Mouse (Mus musculus) embryonic facial prominence, embryonic 13.5 days (tissue): ENCODE measurements around the gene Appl1. TPM values are rescaled to one million over a fixed set of nuclear protein-coding genes. Genes with fewer than 3 reads are reported as not detected.

Source experiments
- ATAC-seq: fragments of 200-750 bp; cut with Nextera tagmentation; 2 replicates; pipeline ENCODE4 v1.8.0; 2017; ENCODE audit warnings: low read depth; ENCODE audit not compliant: insufficient number of reproducible peaks, insufficient read depth, low FRiP score, low TSS enrichment
- H3K27ac ChIP-seq: fragments of 300-500 bp; sonication (generic); 2 replicates; pipeline ENCODE4 v1.5.1; 2015; ENCODE audit warnings: moderate library complexity, mild to moderate bottlenecking, inconsistent platforms
- H3K27me3 ChIP-seq: fragments of 300-500 bp; sonication (generic); 2 replicates; pipeline ENCODE4 v1.6.1; 2015; ENCODE audit warnings: mild to moderate bottlenecking, inconsistent platforms
- H3K36me3 ChIP-seq: fragments of 300-500 bp; sonication (generic); 2 replicates; pipeline ENCODE4 v1.6.1; 2015; ENCODE audit warnings: mild to moderate bottlenecking, inconsistent platforms
- H3K4me1 ChIP-seq: fragments of 300-500 bp; sonication (generic); 2 replicates; pipeline ENCODE4 v1.6.1; 2015; ENCODE audit warnings: inconsistent platforms
- H3K4me2 ChIP-seq: fragments of 300-500 bp; sonication (generic); 2 replicates; pipeline ENCODE4 v1.6.1; 2015; ENCODE audit warnings: moderate library complexity, mild to moderate bottlenecking, inconsistent platforms
- H3K4me3 ChIP-seq: fragments of 300-500 bp; sonication (generic); 2 replicates; pipeline ENCODE4 v1.5.1; 2015; ENCODE audit warnings: mild to moderate bottlenecking, inconsistent platforms
- H3K9ac ChIP-seq: fragments of 300-500 bp; sonication (generic); 2 replicates; pipeline ENCODE4 v1.6.1; 2015; ENCODE audit warnings: mild to moderate bottlenecking, inconsistent platforms
- H3K9me3 ChIP-seq: fragments of 300-500 bp; sonication (generic); 2 replicates; pipeline ENCODE4 v1.6.1; 2016; ENCODE audit warnings: inconsistent platforms
- WGBS: fragments of 180-500 bp; shearing (Covaris S2); methylation state at CpG from one replicate; pipeline ENCODE4 v1.1.7; 2015; ENCODE audit warnings: mixed read lengths; 5-methylcytosine and 5-hydroxymethylcytosine counted together
- polyA plus RNA-seq: library from polyadenylated mRNA; unstranded; fragments of >200 nt; fragmentation: Nextera tagmentation; extraction: Ambion mirVana; gene quantifications from 2 replicates; pipeline ENCODE4 v1.2.1, GENCODE M21; 2015

Gene Appl1
- polyA plus RNA-seq, 1 experiment from 2014 or later: 55.9 TPM

DNA sequence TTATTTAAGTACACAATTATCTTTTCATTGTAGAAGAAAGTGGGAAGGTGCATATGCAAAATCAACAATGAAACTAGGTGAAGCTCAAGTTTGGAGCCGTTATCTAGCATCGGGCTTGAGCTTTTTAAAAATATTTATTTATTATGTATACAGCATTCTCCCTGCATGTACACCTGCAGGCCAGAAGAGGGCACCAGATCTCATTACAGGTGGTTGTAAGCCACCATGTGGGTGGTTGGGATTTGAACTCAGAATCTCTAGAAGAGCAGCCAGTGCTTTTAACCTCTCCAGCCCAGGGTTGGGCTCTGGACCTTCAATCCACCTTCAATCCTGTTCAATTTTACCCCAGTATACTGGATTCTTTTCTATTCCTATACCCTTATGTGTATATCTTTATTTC lies 17.7 kb upstream of the Appl1 start:
- Histone ChIP-seq H3K4me3 (no peak overlapping the region), H3K27ac (no peak overlapping the region), H3K36me3 (no peaks in the 10 kb centered on the region), H3K4me1 (peaks cover 5% of the 10 kb centered on the region; the same call in 1 of the 2 replicates), H3K4me2 (no peak overlapping the region), H3K27me3 (no peaks in the 10 kb centered on the region), H3K9ac (no peak overlapping the region), H3K9me3 (no peaks in the 10 kb centered on the region)
- 80% methylated on average over 2 of the region's 2 CpGs for WGBS
- no peak for ATAC-seq

GRCm38 (mm10) chr14:26982150-26982530 lies 11.1 kb upstream of the Appl1 start:
- Histone ChIP-seq H3K27me3 (no peaks in the 10 kb centered on the region), H3K9me3 (peaks cover 12% of the 10 kb centered on the region), H3K9ac (no peak overlapping the region), H3K27ac (no peak overlapping the region), H3K4me1 (peaks cover 5% of the 10 kb centered on the region; the same call in 1 of the 2 replicates), H3K4me2 (no peak overlapping the region), H3K4me3 (no peak overlapping the region), H3K36me3 (no peaks in the 10 kb centered on the region)
- no peak for ATAC-seq
- WGBS: 79% methylated on average over 5 of the region's 5 CpGs

- 64% methylated on average over 5 of the region's 5 CpGs for WGBS
Measured at GRCm38 (mm10) chr14:26981494-26982149, 10.6 kb upstream of the Appl1 start.

GRCm38 (mm10) chr14:26981021-26981420 lies 10.0 kb upstream of the Appl1 start:
- Histone ChIP-seq H3K4me3 (no peak overlapping the region), H3K9ac (no peak overlapping the region), H3K27me3 (no peaks in the 10 kb centered on the region), H3K4me1 (peaks cover 7% of the 10 kb centered on the region; the same call in 1 of the 2 replicates), H3K4me2 (no peak overlapping the region), H3K27ac (no peak overlapping the region), H3K9me3 (peaks cover 12% of the 10 kb centered on the region), H3K36me3 (no peaks in the 10 kb centered on the region)
- 94% methylated on average over 8 of the region's 8 CpGs for WGBS
- no peak for ATAC-seq

More at GRCm38 (mm10) chr14:26981494-26982149, 10.6 kb upstream of the Appl1 start:
- Histone ChIP-seq H3K27me3 (no peaks in the 10 kb centered on the region), H3K9ac (no peak overlapping the region), H3K36me3 (no peaks in the 10 kb centered on the region), H3K27ac (no peak overlapping the region), H3K4me1 (peaks cover 7% of the 10 kb centered on the region; the same call in 1 of the 2 replicates), H3K9me3 (peaks cover 12% of the 10 kb centered on the region), H3K4me3 (no peak overlapping the region), H3K4me2 (no peak overlapping the region)
- no peak for ATAC-seq

DNA sequence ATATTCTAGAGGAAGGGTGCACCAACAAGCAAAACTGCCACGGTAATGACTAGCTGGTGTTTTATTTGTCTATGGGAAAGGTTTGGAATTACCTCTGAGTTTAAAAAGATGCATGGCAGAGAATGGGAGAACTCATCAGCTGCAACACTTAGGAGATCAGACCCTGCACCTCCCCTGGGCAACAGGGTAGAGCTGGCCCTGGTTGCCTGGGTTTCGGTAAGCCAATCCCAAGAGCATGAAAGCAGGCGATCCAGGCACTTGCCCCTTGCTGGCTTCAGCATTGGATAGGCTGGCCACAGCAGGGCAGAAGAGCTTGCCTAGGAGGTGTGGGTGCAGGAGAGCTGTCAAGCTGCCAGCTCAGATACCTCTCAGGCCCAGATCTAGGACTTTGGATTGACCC lies 8.8 kb upstream of the Appl1 start:
- no peak overlapping the region for H3K9ac ChIP-seq
- H3K36me3 ChIP-seq: no peaks in the 10 kb centered on the region
- H3K9me3 ChIP-seq: peaks cover 12% of the 10 kb centered on the region
- H3K27ac ChIP-seq: no peak overlapping the region
- H3K4me2 ChIP-seq: no peak overlapping the region
- peaks cover 7% of the 10 kb centered on the region; the same call in 1 of the 2 replicates for H3K4me1 ChIP-seq
- no peak overlapping the region for H3K4me3 ChIP-seq
- H3K27me3 ChIP-seq: no peaks in the 10 kb centered on the region
- ATAC-seq: peak; percentile 52; the same call in 1 of the 2 replicates
- 73% methylated on average over 3 of the region's 3 CpGs for WGBS

- WGBS: 30% methylated on average over 2 of the region's 2 CpGs
- Histone ChIP-seq H3K36me3 (no peaks in the 10 kb centered on the region), H3K27me3 (no peaks in the 10 kb centered on the region)
Measured at GRCm38 (mm10) chr14:26977500-26977899, 6.5 kb upstream of the Appl1 start.

DNA sequence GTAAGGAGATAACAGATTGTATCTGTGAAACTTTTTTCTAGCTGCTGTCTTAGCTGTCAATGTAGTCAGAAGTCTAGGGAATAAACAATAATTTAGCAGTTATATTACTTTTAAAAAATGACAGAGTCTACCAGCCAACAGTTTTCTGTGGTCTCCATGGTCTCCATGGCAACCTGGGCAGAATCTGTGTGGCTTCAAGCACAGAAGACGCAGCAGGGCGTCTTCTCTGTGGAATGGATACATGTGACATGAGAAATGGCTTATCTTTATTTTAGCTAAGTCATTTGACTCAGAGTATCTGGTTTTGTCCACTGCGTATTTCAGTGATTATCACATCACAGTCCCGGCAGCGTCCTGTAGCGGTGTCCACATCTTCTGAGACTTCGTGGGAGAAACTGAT lies 5.2 kb upstream of the Appl1 start:
- Histone ChIP-seq H3K9me3 (peaks cover 6% of the 10 kb centered on the region), H3K4me3 (no peak overlapping the region), H3K36me3 (no peaks in the 10 kb centered on the region), H3K4me1 (peaks cover 10% of the 10 kb centered on the region), H3K9ac (no peak overlapping the region), H3K27me3 (no peaks in the 10 kb centered on the region), H3K4me2 (no peak overlapping the region), H3K27ac (no peak overlapping the region)
- 79% methylated on average over 7 of the region's 7 CpGs for WGBS
- no peak for ATAC-seq

More at GRCm38 (mm10) chr14:26977500-26977899, 6.5 kb upstream of the Appl1 start:
- Histone ChIP-seq H3K27ac (no peak overlapping the region), H3K4me2 (no peak overlapping the region), H3K4me3 (no peak overlapping the region), H3K9ac (no peak overlapping the region), H3K9me3 (peaks cover 12% of the 10 kb centered on the region), H3K4me1 (peaks cover 7% of the 10 kb centered on the region; the same call in 1 of the 2 replicates)
- ATAC-seq: no peak

- no peak overlapping the region for H3K27ac ChIP-seq
- H3K9ac ChIP-seq: no peak overlapping the region
- H3K4me3 ChIP-seq: no peak overlapping the region
- 82% methylated on average over 3 of the region's 3 CpGs for WGBS
- H3K36me3 ChIP-seq: no peaks in the 10 kb centered on the region
- H3K4me1 ChIP-seq: peaks cover 12% of the 10 kb centered on the region
- no peak for ATAC-seq
- H3K27me3 ChIP-seq: no peaks in the 10 kb centered on the region
- H3K4me2 ChIP-seq: no peak overlapping the region
- H3K9me3 ChIP-seq: no peaks in the 10 kb centered on the region
Measured at GRCm38 (mm10) chr14:26975490-26975889, 4.5 kb upstream of the Appl1 start.

DNA sequence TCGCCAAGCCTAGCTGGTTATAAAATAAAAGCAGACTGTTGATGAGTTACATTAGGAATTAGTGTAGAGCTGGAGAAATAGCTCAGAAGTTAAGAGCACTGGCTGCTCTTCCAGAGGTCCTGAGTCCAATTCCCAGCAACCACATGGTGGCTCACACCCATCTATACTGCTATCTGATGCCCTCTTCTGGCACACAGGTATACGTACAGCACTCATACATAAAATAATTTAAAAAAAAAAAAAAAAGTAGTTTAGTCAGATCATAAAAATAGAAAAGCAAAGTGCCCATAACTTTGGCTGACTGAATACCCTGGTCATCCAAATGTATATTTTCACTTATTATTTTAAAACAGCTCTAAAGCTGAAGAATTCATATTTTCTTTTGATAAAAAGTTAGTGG lies 2.1 kb upstream of the Appl1 start:
- Histone ChIP-seq H3K36me3 (no peaks in the 10 kb centered on the region), H3K9me3 (no peaks in the 10 kb centered on the region), H3K4me1 (peaks cover 17% of the 10 kb centered on the region), H3K4me2 (no peak overlapping the region), H3K27me3 (no peaks in the 10 kb centered on the region), H3K9ac (no peak overlapping the region), H3K4me3 (no peak overlapping the region), H3K27ac (no peak overlapping the region)
- 75% methylated on average over 2 of the region's 2 CpGs for WGBS
- no peak for ATAC-seq

DNA sequence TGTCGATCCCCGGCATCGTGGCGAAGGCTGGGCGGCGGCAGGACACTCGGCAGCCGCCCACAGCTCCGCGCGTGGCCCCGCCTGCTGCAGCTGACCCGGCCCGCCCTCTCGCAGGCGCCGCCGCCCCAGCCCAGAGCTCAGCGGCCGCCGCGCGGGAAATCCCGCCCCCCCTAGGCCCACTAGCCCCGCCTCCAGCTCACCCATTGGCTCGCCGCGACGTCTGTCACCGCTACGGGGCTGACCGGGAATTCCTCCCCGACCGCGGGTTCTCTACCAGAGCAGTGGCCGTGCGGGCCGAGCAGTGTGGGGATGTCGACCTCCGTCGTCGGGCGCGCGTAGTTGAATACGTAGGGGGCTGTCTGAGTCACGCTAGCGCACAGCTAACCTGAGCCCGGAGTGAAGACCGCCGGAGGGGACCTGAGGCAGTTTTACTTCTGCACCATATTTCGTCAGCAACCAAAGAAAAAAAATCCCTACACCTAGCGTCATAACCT lies 546 bp downstream of the Appl1 start:
- Histone ChIP-seq H3K4me2 (peak overlapping the region; percentile 66), H3K27me3 (no peaks in the 10 kb centered on the region), H3K9me3 (no peaks in the 10 kb centered on the region), H3K4me3 (peak overlapping the region; percentile 89), H3K4me1 (peaks cover 14% of the 10 kb centered on the region; the same call in 1 of the 2 replicates), H3K9ac (peak overlapping the region; percentile 92), H3K27ac (peak overlapping the region; percentile 90), H3K36me3 (no peaks in the 10 kb centered on the region)
- peak; percentile 96 for ATAC-seq
- under 1% methylated on average over 52 of the region's 53 CpGs for WGBS

GRCm38 (mm10) chr14:26969856-26970407 lies 1.1 kb downstream of the Appl1 start:
- Histone ChIP-seq H3K4me3 (peak overlapping the region; percentile 89), H3K27me3 (no peaks in the 10 kb centered on the region), H3K9me3 (no peaks in the 10 kb centered on the region), H3K27ac (peak overlapping the region; percentile 90), H3K9ac (peak overlapping the region; percentile 92), H3K4me1 (peaks cover 14% of the 10 kb centered on the region; the same call in 1 of the 2 replicates), H3K36me3 (no peaks in the 10 kb centered on the region), H3K4me2 (peak overlapping the region; percentile 66)
- ATAC-seq: peak; percentile 79
- WGBS: 1% methylated on average over 46 of the region's 62 CpGs

- WGBS: 76% methylated on average over 3 of the region's 3 CpGs
- H3K27ac ChIP-seq: no peak overlapping the region
- peak overlapping the region; percentile 89 for H3K4me3 ChIP-seq
- no peaks in the 10 kb centered on the region for H3K9me3 ChIP-seq
- peaks cover 14% of the 10 kb centered on the region; the same call in 1 of the 2 replicates for H3K4me1 ChIP-seq
- H3K36me3 ChIP-seq: 0 out of 2 replicates have a peak, but pooled peaks cover 2% of the 10 kb centered on the region
- H3K9ac ChIP-seq: peak overlapping the region; percentile 92
- peak overlapping the region; percentile 66 for H3K4me2 ChIP-seq
- no peaks in the 10 kb centered on the region for H3K27me3 ChIP-seq
- ATAC-seq: no peak
Measured at GRCm38 (mm10) chr14:26969164-26969563, 1.9 kb downstream of the Appl1 start.
